Mouse (Mus musculus) heart, embryonic 16.5 days (tissue): Measurements from ENCODE around the gene Ank3. TPM values are rescaled to one million over a fixed set of nuclear protein-coding genes. Genes with fewer than 3 reads are reported as not detected.

Experiments used
- ATAC-seq: fragments of 200-750 bp; cut with Nextera tagmentation; replicated peaks from 2 replicates; pipeline ENCODE4 v1.8.0; 2017; ENCODE audit warnings: moderate number of reproducible peaks; ENCODE audit not compliant: insufficient read depth, low FRiP score; ENCODE audit errors: extremely low read depth
- H3K27ac ChIP-seq: fragments of 300-500 bp; sonication (generic); 2 replicates; pipeline ENCODE4 v1.5.1; 2014; ENCODE audit warnings: mild to moderate bottlenecking, low read length, control low read depth, moderate library complexity
- H3K27me3 ChIP-seq: fragments of 300-500 bp; sonication (generic); 2 replicates; pipeline ENCODE4 v1.6.1; 2014; ENCODE audit warnings: low read length, mixed read lengths; ENCODE audit not compliant: control insufficient read depth, insufficient read depth
- H3K36me3 ChIP-seq: fragments of 300-500 bp; sonication (generic); 2 replicates; pipeline ENCODE4 v1.6.1; 2014; ENCODE audit not compliant: control insufficient read depth, insufficient read depth
- H3K4me1 ChIP-seq: fragments of 300-500 bp; sonication (generic); 2 replicates; pipeline ENCODE4 v1.6.1; 2014; ENCODE audit warnings: low read length, mixed read lengths; ENCODE audit not compliant: control insufficient read depth, insufficient read depth
- H3K4me2 ChIP-seq: fragments of 300-500 bp; sonication (generic); 2 replicates; pipeline ENCODE4 v1.6.1; 2014; ENCODE audit warnings: low read depth, mild to moderate bottlenecking, control low read depth, low read length
- H3K4me3 ChIP-seq: fragments of 300-500 bp; sonication (generic); 2 replicates; pipeline ENCODE4 v1.5.1; 2014; ENCODE audit warnings: mild to moderate bottlenecking, control low read depth, low read length
- H3K9ac ChIP-seq: fragments of 300-500 bp; sonication (generic); 2 replicates; pipeline ENCODE4 v1.6.1; 2014; ENCODE audit warnings: low read length, control low read depth
- H3K9me3 ChIP-seq: fragments of 300-500 bp; sonication (generic); replicated peaks from 2 replicates; pipeline ENCODE4 v1.6.1; 2016; ENCODE audit warnings: low read length; ENCODE audit not compliant: control insufficient read depth
- WGBS: fragments of 180-500 bp; shearing (Covaris S2); extraction: QIAGEN DNeasy Blood & Tissue Kit; methylation state at CpG from one replicate; pipeline ENCODE4 v1.1.7; 2014; 5-methylcytosine and 5-hydroxymethylcytosine counted together
- polyA plus RNA-seq: library from polyadenylated mRNA; unstranded; fragments of >200 nt; fragmentation: Nextera tagmentation; extraction: Ambion mirVana; gene quantifications from 2 replicates; pipeline ENCODE4 v1.2.1, GENCODE M21; 2015

The Ank3 gene
- polyA plus RNA-seq, 1 experiment from 2014 or later, result 33.2 TPM

GRCm38 (mm10) chr10:69476871-69477270 lies 78.3 kb downstream of the Ank3 start:
- H3K4me3 ChIP-seq, result no peak overlapping the region
- no peak for ATAC-seq
- H3K9ac ChIP-seq, result no peak overlapping the region
- H3K36me3 ChIP-seq, result no peaks in the 10 kb centered on the region
- no peak overlapping the region for H3K4me2 ChIP-seq
- no peaks in the 10 kb centered on the region for H3K9me3 ChIP-seq
- no peaks in the 10 kb centered on the region for H3K4me1 ChIP-seq
- 16% methylated on average over 1 of the region's 1 CpGs for WGBS
- H3K27me3 ChIP-seq, result no peaks in the 10 kb centered on the region
- H3K27ac ChIP-seq, result no peak overlapping the region

- Histone ChIP-seq H3K9me3 (no peaks in the 10 kb centered on the region), H3K4me3 (no peak overlapping the region), H3K27me3 (no peaks in the 10 kb centered on the region), H3K4me2 (no peak overlapping the region), H3K27ac (no peak overlapping the region), H3K4me1 (no peaks in the 10 kb centered on the region), H3K9ac (no peak overlapping the region), H3K36me3 (no peaks in the 10 kb centered on the region)
- no peak for ATAC-seq
- WGBS, result 33% methylated on average over 2 of the region's 2 CpGs
These were observed 79.1 kb downstream of the Ank3 start for GRCm38 (mm10) chr10:69477656-69478055.

- no peak overlapping the region for H3K4me3 ChIP-seq
- no peaks in the 10 kb centered on the region for H3K9me3 ChIP-seq
- no peak overlapping the region for H3K9ac ChIP-seq
- no peak overlapping the region for H3K4me2 ChIP-seq
- no peaks in the 10 kb centered on the region for H3K4me1 ChIP-seq
- no peaks in the 10 kb centered on the region for H3K27me3 ChIP-seq
- 52% methylated on average over 3 of the region's 3 CpGs for WGBS
- no peak for ATAC-seq
- no peaks in the 10 kb centered on the region for H3K36me3 ChIP-seq
- H3K27ac ChIP-seq, result no peak overlapping the region
These were observed 80.3 kb downstream of the Ank3 start for GRCm38 (mm10) chr10:69478831-69479230.

GRCm38 (mm10) chr10:69485191-69485786 lies 86.7 kb downstream of the Ank3 start:
- H3K27ac ChIP-seq, result no peak overlapping the region
- H3K9me3 ChIP-seq, result no peaks in the 10 kb centered on the region
- ATAC-seq, result no peak
- no peaks in the 10 kb centered on the region for H3K27me3 ChIP-seq
- H3K4me1 ChIP-seq, result no peaks in the 10 kb centered on the region
- H3K36me3 ChIP-seq, result no peaks in the 10 kb centered on the region
- WGBS, result 88% methylated on average over 6 of the region's 6 CpGs
- no peak overlapping the region for H3K9ac ChIP-seq
- no peak overlapping the region for H3K4me3 ChIP-seq
- H3K4me2 ChIP-seq, result no peak overlapping the region

GRCm38 (mm10) chr10:69490182-69490581 lies 91.6 kb downstream of the Ank3 start:
- H3K27ac ChIP-seq, result no peak overlapping the region
- H3K27me3 ChIP-seq, result no peaks in the 10 kb centered on the region
- H3K4me2 ChIP-seq, result no peak overlapping the region
- ATAC-seq, result no peak
- H3K36me3 ChIP-seq, result no peaks in the 10 kb centered on the region
- no peak overlapping the region for H3K9ac ChIP-seq
- H3K4me3 ChIP-seq, result no peak overlapping the region
- H3K4me1 ChIP-seq, result no peaks in the 10 kb centered on the region
- no peaks in the 10 kb centered on the region for H3K9me3 ChIP-seq
- WGBS, result 74% methylated on average over 5 of the region's 5 CpGs

GRCm38 (mm10) chr10:69491975-69492374 lies 93.4 kb downstream of the Ank3 start:
- 71% methylated on average over 5 of the region's 5 CpGs for WGBS
- no peak for ATAC-seq
- H3K27me3 ChIP-seq, result no peaks in the 10 kb centered on the region

GRCm38 (mm10) chr10:69497382-69497781 lies 98.8 kb downstream of the Ank3 start:
- H3K4me3 ChIP-seq, result no peak overlapping the region
- H3K27me3 ChIP-seq, result no peaks in the 10 kb centered on the region
- H3K9me3 ChIP-seq, result no peaks in the 10 kb centered on the region
- H3K4me1 ChIP-seq, result peaks cover 5% of the 10 kb centered on the region
- H3K4me2 ChIP-seq, result no peak overlapping the region
- no peaks in the 10 kb centered on the region for H3K36me3 ChIP-seq
- no peak overlapping the region for H3K9ac ChIP-seq
- no peak for ATAC-seq
- WGBS, result 74% methylated on average over 17 of the region's 17 CpGs
- no peak overlapping the region for H3K27ac ChIP-seq

More at GRCm38 (mm10) chr10:69491975-69492374, 93.4 kb downstream of the Ank3 start:
- no peaks in the 10 kb centered on the region for H3K9me3 ChIP-seq
- H3K36me3 ChIP-seq, result no peaks in the 10 kb centered on the region
- H3K27ac ChIP-seq, result no peak overlapping the region
- no peaks in the 10 kb centered on the region for H3K4me1 ChIP-seq
- H3K9ac ChIP-seq, result no peak overlapping the region
- no peak overlapping the region for H3K4me2 ChIP-seq
- no peak overlapping the region for H3K4me3 ChIP-seq

- WGBS, result 50% methylated on average over 11 of the region's 11 CpGs
- Histone ChIP-seq H3K4me1 (peaks cover 13% of the 10 kb centered on the region), H3K4me3 (no peak overlapping the region), H3K27ac (no peak overlapping the region), H3K36me3 (no peaks in the 10 kb centered on the region), H3K4me2 (no peak overlapping the region), H3K27me3 (no peaks in the 10 kb centered on the region), H3K9me3 (no peaks in the 10 kb centered on the region), H3K9ac (no peak overlapping the region)
- no peak for ATAC-seq
These were observed 101.7 kb downstream of the Ank3 start for GRCm38 (mm10) chr10:69500171-69500860.

GRCm38 (mm10) chr10:69503791-69504190 lies 105.2 kb downstream of the Ank3 start:
- Histone ChIP-seq H3K36me3 (no peaks in the 10 kb centered on the region), H3K9me3 (no peaks in the 10 kb centered on the region), H3K27me3 (no peaks in the 10 kb centered on the region), H3K27ac (no peak overlapping the region), H3K4me2 (no peak overlapping the region), H3K9ac (no peak overlapping the region), H3K4me1 (peaks cover 13% of the 10 kb centered on the region), H3K4me3 (no peak overlapping the region)
- ATAC-seq, result no peak
- WGBS, result 82% methylated on average over 4 of the region's 4 CpGs
